Mouse (Mus musculus) liver, embryonic 14.5 days (tissue): ENCODE measurements at regions not wholly inside any gene's neighbourhood (a gene's known extent, or its start where the extent isn't known, plus 50 kb on each side); places are given as distances from the start of the nearest gene placed in this dataset.

Source experiments
- ATAC-seq: fragments of 200-750 bp; cut with Nextera tagmentation; 2 replicates; pipeline ENCODE4 v1.8.0; 2017; ENCODE audit warnings: moderate number of reproducible peaks, mild to moderate bottlenecking, moderate library complexity; ENCODE audit not compliant: insufficient read depth
- DNase-seq, 3 experiments: peaks; one replicate each; pipeline ENCODE4 v3.0.0-alpha.2; 2012 to 2013; ENCODE audit warnings: low read depth in 3 of 3, low spot score in 3 of 3
- H3K27ac ChIP-seq: fragments of 300-500 bp; sonication (generic); 2 replicates; pipeline ENCODE4 v1.5.1; 2014; ENCODE audit warnings: moderate library complexity, mild to moderate bottlenecking, control low read depth, inconsistent platforms
- H3K27me3 ChIP-seq: fragments of 300-500 bp; sonication (generic); 2 replicates; pipeline ENCODE4 v1.6.1; 2014; ENCODE audit warnings: mild to moderate bottlenecking, low read length, moderate library complexity; ENCODE audit not compliant: control insufficient read depth, insufficient read depth
- H3K36me3 ChIP-seq: fragments of 300-500 bp; sonication (generic); replicated peaks from 2 replicates; pipeline ENCODE4 v1.6.1; 2014; ENCODE audit warnings: low read depth; ENCODE audit not compliant: control insufficient read depth, insufficient read depth
- H3K4me1 ChIP-seq, 2 experiments: fragments of 200-500 bp in 1 of 2; fragments of 300-500 bp in 1 of 2; sonication (generic) in 1 of 2; replicated peaks; 2 replicates each; pipeline ENCODE4 v1.6.1; 2012 to 2014; ENCODE audit warnings: antibody characterized with exemption in 1 of 2, inconsistent platforms in 1 of 2, low read length in 1 of 2; ENCODE audit not compliant: control insufficient read depth in 2 of 2, insufficient read depth in 2 of 2
- H3K4me2 ChIP-seq: fragments of 300-500 bp; sonication (generic); 2 replicates; pipeline ENCODE4 v1.6.1; 2014; ENCODE audit warnings: low read depth, mild to moderate bottlenecking, control low read depth, moderate library complexity
- H3K4me3 ChIP-seq, 2 experiments: fragments of 200-500 bp in 1 of 2; fragments of 300-500 bp in 1 of 2; sonication (generic) in 1 of 2; 2 replicates each; pipeline ENCODE4 v1.5.1; 2012 to 2014; ENCODE audit warnings: low read depth in 2 of 2, low read length in 2 of 2, mild to moderate bottlenecking in 2 of 2, control low read depth in 1 of 2, inconsistent platforms in 1 of 2, moderate library complexity in 1 of 2; ENCODE audit not compliant: insufficient read depth in 1 of 2
- H3K9ac ChIP-seq: fragments of 300-500 bp; sonication (generic); replicated peaks from 2 replicates; pipeline ENCODE4 v1.6.1; 2014; ENCODE audit warnings: mild to moderate bottlenecking, control low read depth, moderate library complexity
- H3K9me3 ChIP-seq: fragments of 300-500 bp; sonication (generic); 2 replicates; pipeline ENCODE4 v1.6.1; 2016; ENCODE audit warnings: low read length, mixed read lengths; ENCODE audit not compliant: control insufficient read depth
- CTCF ChIP-seq: IDR thresholded peaks from 2 replicates; pipeline ENCODE4 v1.5.1; 2016; ENCODE audit warnings: antibody characterized with exemption, low read depth, control low read depth
- EP300 ChIP-seq: IDR thresholded peaks from 2 replicates; pipeline ENCODE4 v1.6.1; 2016; ENCODE audit warnings: antibody characterized with exemption, low read depth
- WGBS: fragments of 180-500 bp; shearing (Covaris S2); extraction: QIAGEN DNeasy Blood & Tissue Kit; methylation state at CpG from one replicate; pipeline ENCODE4 v1.1.7; 2014; ENCODE audit not compliant: insufficient replicate concordance; 5-methylcytosine and 5-hydroxymethylcytosine counted together

- 72% methylated on average over 5 of the region's 5 CpGs for WGBS
Measured at GRCm38 (mm10) chr12:33552651-33553050, 123.2 kb downstream of the Twistnb start.

DNA sequence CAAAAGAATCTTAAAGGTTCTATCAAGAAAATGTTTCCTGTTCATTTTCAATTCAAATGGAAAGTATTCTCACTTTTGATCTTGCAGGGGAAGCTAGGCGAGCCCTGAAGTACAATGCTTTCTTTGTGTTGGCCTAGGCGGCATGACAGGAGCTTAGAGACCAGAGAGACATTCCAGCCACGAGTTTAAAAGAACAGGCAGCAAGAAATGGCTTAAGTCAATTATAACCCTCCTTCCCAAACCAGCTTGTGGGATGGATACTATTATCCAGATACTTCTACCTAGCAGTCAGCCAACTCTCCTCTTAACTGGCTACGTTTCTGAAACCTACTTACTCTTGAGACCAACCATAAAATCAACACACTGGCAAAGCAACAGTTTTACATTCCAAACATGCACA is 124.3 kb downstream of the Twistnb start:
- ATAC-seq, result no peak
- Histone ChIP-seq H3K4me3 (no peak overlapping the region), H3K9me3 (no peaks in the 10 kb centered on the region), H3K9ac (no peak overlapping the region), H3K4me1 (no peaks in the 10 kb centered on the region), H3K27ac (no peak overlapping the region), H3K36me3 (no peaks in the 10 kb centered on the region), H3K4me2 (no peak overlapping the region), H3K27me3 (no peaks in the 10 kb centered on the region)
- WGBS, result 35% methylated on average over 4 of the region's 4 CpGs
- TF ChIP-seq CTCF (no peak), EP300 (no peak)
- DNase-seq, result no peak

More at GRCm38 (mm10) chr12:33552651-33553050, 123.2 kb downstream of the Twistnb start:
- Histone ChIP-seq H3K9me3 (no peaks in the 10 kb centered on the region), H3K27me3 (no peaks in the 10 kb centered on the region), H3K4me2 (no peak overlapping the region), H3K4me1 (no peaks in the 10 kb centered on the region), H3K36me3 (no peaks in the 10 kb centered on the region), H3K4me3 (no peak overlapping the region), H3K9ac (no peak overlapping the region), H3K27ac (no peak overlapping the region)
- TF ChIP-seq EP300, result no peak
- no peak for TF ChIP-seq CTCF
- DNase-seq (no peak), ATAC-seq (no peak)

DNA sequence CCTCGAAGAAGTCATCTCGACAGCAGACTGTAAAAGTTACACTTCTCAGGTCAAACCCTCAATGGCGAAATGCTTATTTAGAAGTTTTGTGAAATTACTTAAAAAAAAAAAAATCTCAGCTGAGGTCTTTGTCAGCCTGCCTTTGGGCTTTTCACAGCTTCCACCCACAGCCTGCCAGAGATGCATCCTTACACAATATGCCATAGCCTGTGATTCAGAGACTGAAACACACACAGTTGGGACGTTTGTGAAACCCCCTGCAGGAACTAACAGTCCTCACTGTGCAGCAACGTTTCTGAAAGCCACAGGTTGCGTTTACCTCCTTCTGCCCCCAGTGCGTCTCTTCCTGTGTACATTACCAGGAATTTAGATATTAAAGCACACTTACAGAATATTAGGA is 131.7 kb downstream of the Twistnb start:
- WGBS, result 47% methylated on average over 7 of the region's 7 CpGs
- no peaks in the 10 kb centered on the region for H3K27me3 ChIP-seq

DNA sequence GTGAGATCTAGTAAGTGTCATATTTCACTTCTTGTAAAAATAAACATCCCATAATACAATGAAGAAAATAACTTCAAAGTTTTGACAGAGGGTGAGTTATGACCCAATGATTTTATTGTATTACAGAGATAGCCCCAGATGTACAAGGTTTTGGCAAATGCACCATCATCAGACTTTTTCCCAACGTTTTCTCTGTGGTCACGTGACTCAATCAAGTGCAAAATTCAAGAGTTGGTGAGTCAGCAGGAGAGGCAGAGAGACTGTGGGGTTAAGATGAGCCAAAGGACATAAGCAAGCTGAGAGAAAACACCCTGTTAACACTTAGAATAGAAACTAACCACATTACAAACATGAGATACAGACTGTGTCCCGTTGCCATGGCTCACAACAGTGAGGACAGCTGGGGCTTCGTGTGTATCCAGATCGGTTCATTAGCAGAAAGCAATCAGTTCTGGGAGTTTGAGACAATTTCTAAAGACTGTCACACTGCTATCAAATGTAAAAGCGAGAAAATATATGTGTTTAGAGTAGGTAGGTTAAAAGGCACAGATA is 148.5 kb downstream of the Twistnb start:
- no peak for DNase-seq
- no peaks in the 10 kb centered on the region for H3K4me1 ChIP-seq
- 45% methylated on average over 6 of the region's 6 CpGs for WGBS
- H3K9me3 ChIP-seq, result no peaks in the 10 kb centered on the region
- ATAC-seq, result no peak
- TF ChIP-seq CTCF, result no peak
- TF ChIP-seq EP300, result no peak
- H3K9ac ChIP-seq, result no peak overlapping the region
- H3K4me2 ChIP-seq, result no peak overlapping the region
- no peaks in the 10 kb centered on the region for H3K27me3 ChIP-seq
- no peak overlapping the region for H3K27ac ChIP-seq
- H3K36me3 ChIP-seq, result no peaks in the 10 kb centered on the region
- no peak overlapping the region for H3K4me3 ChIP-seq

More for the DNA sequence above, 131.7 kb downstream of the Twistnb start:
- ATAC-seq, result no peak
- no peak overlapping the region for H3K9ac ChIP-seq
- H3K4me2 ChIP-seq, result no peak overlapping the region
- no peak for TF ChIP-seq CTCF
- no peak for TF ChIP-seq EP300
- H3K9me3 ChIP-seq, result no peaks in the 10 kb centered on the region
- no peak overlapping the region for H3K27ac ChIP-seq
- no peaks in the 10 kb centered on the region for H3K36me3 ChIP-seq
- H3K4me1 ChIP-seq, result no peaks in the 10 kb centered on the region
- H3K4me3 ChIP-seq, result no peak overlapping the region
- no peak for DNase-seq

DNA sequence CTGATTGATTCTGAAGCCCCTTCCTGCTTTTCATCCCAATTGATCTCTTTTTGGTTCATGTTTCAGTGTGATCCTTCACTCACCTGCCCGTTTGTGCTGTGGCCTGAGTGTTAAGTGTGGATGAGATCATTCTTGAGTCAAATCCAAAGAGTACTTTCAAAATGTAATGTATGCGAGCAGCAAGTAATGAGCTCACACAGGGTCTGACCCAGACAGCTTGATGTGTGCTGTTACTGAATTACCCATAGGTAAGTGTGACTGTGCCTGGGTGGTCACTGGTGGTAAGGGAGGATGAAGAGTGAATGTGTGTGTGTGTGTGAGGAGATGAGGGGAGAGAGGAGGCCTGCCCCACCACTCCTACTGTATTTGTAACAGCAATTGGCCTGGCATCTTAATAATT is 151.4 kb downstream of the Twistnb start:
- Histone ChIP-seq H3K27me3 (no peaks in the 10 kb centered on the region), H3K4me1 (no peaks in the 10 kb centered on the region), H3K4me3 (no peak overlapping the region), H3K4me2 (no peak overlapping the region), H3K27ac (no peak overlapping the region), H3K9me3 (no peaks in the 10 kb centered on the region), H3K9ac (no peak overlapping the region), H3K36me3 (no peaks in the 10 kb centered on the region)
- DNase-seq, result no peak
- TF ChIP-seq EP300 (no peak), CTCF (no peak)
- no peak for ATAC-seq
- whole genome bisulfite sequencing, result 51% methylated on average over 2 of the region's 2 CpGs
